Mouse (Mus musculus) ovary, postnatal 36 days (tissue): ENCODE data around the gene Rnf126.
A peak's percentile ranks its signal among the peaks of the same experiment; 100 is the strongest.

Source experiments
- DNase-seq: peaks from one replicate; pipeline ENCODE4 v3.0.0; 2022; ENCODE audit warnings: low spot score, mixed read lengths

The Rnf126 gene

GRCm38 (mm10) chr10:79729357-79729965 lies 37.3 kb downstream of the Rnf126 start:
- peak; percentile 53 for DNase-seq

- DNase-seq: no peak
Measured at GRCm38 (mm10) chr10:79728323-79729249, 38.2 kb downstream of the Rnf126 start.

- no peak for DNase-seq
Measured at GRCm38 (mm10) chr10:79726090-79726489, 40.7 kb downstream of the Rnf126 start.

- no peak for DNase-seq
Measured at GRCm38 (mm10) chr10:79723692-79724091, 43.1 kb downstream of the Rnf126 start.

GRCm38 (mm10) chr10:79723047-79723446 lies 43.7 kb downstream of the Rnf126 start:
- DNase-seq: no peak

- DNase-seq: no peak
Measured at GRCm38 (mm10) chr10:79721089-79721488, 45.7 kb downstream of the Rnf126 start.

- DNase-seq: peak; percentile 69
Measured at GRCm38 (mm10) chr10:79717640-79718357, 49.0 kb downstream of the Rnf126 start.

GRCm38 (mm10) chr10:79716988-79717355 lies 49.8 kb downstream of the Rnf126 start:
- DNase-seq: peak; percentile 32

GRCm38 (mm10) chr10:79716254-79716987 lies 50.3 kb downstream of the Rnf126 start, which contains the start of gene Hcn2:
TSS of gene Hcn2 (plus strand) at chr10:79716634.
- peak; percentile 37 for DNase-seq

- peak; percentile 16 for DNase-seq
Measured at GRCm38 (mm10) chr10:79714996-79715395, 51.8 kb downstream of the Rnf126 start.

GRCm38 (mm10) chr10:79713163-79713562 lies 53.6 kb downstream of the Rnf126 start:
- DNase-seq: peak; percentile 3

- peak; percentile 76 for DNase-seq
Measured at GRCm38 (mm10) chr10:79712499-79713126, 54.1 kb downstream of the Rnf126 start.

- peak; percentile 4 for DNase-seq
Measured at GRCm38 (mm10) chr10:79712029-79712428, 54.7 kb downstream of the Rnf126 start.

GRCm38 (mm10) chr10:79709307-79709706 lies 57.4 kb downstream of the Rnf126 start:
- no peak for DNase-seq

- DNase-seq: peak; percentile 6
Measured at GRCm38 (mm10) chr10:79708668-79709067, 58.1 kb downstream of the Rnf126 start.
